Mouse (Mus musculus): Measurements from ENCODE around the gene Faah. TPM values are rescaled to one million over a fixed set of nuclear protein-coding genes. Genes with fewer than 3 reads are reported as not detected.

Gene Faah
- polyA plus RNA-seq, 1 experiment from 2014 or later, result 13.8 TPM

DNA sequence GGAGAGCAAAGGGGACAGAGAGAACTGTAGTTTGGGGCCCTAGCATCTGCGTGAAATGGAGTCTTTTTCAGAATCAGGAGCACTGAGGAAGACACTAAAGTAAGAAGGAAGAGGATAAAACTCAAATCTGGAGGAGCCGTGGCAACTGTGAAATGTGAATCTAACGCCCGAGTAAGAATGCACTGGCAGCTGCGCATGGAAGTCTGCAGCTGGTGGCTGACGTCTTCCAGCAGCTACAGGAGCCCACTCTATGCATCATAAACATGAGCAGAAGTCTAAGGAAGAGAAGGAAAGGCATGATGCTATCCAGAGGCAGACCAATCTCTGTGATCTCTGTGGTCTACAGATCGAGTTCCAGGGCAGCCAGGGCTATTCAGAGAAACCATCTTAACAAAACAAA lies 90.1 kb downstream of the Faah start:
- Histone ChIP-seq H3K27ac (no peak overlapping the region), H3K27me3 (ENCODE audit: insufficient read depth, low read length) (peaks cover 45% of the 10 kb centered on the region), H3K9ac (ENCODE audit: low read depth, low read length) (no peak overlapping the region), H3K4me2 (ENCODE audit: low read length) (no peak overlapping the region), H3K4me1 (replicated peaks; ENCODE audit: insufficient read depth, low read length) (no peaks in the 10 kb centered on the region), H3K36me3 (ENCODE audit: insufficient read depth, low read length) (no peaks in the 10 kb centered on the region), H3K4me3 (replicated peaks; ENCODE audit: low read depth, low read length) (no peak overlapping the region), H3K9me3 (replicated peaks; ENCODE audit: low read length) (no peaks in the 10 kb centered on the region)
- DNase-seq (ENCODE audit: low spot score) (no peak), ATAC-seq (replicated peaks; ENCODE audit: low FRiP score, low read depth) (no peak)
- WGBS, result 52% methylated on average over 7 of the region's 7 CpGs
- no peak for TF ChIP-seq CTCF (IDR thresholded peaks at IDR 0.05; ENCODE audit: low read depth)

GRCm38 (mm10) chr4:115923262-115923880 lies 94.4 kb downstream of the Faah start:
- no peak overlapping the region for H3K4me3 ChIP-seq (replicated peaks; ENCODE audit: low read depth, low read length)
- 59% methylated on average over 16 of the region's 16 CpGs for WGBS
- H3K27me3 ChIP-seq (ENCODE audit: insufficient read depth, low read length), result peaks cover 14% of the 10 kb centered on the region
- H3K36me3 ChIP-seq (ENCODE audit: insufficient read depth, low read length), result no peaks in the 10 kb centered on the region
- H3K4me1 ChIP-seq (replicated peaks; ENCODE audit: insufficient read depth, low read length), result no peaks in the 10 kb centered on the region
- ATAC-seq (replicated peaks; ENCODE audit: low FRiP score, low read depth) (no peak), DNase-seq (ENCODE audit: low spot score) (no peak)
- TF ChIP-seq CTCF (IDR thresholded peaks at IDR 0.05; ENCODE audit: low read depth), result no peak
- H3K27ac ChIP-seq, result no peak overlapping the region
- H3K4me2 ChIP-seq (ENCODE audit: low read length), result no peak overlapping the region
- H3K9me3 ChIP-seq (replicated peaks; ENCODE audit: low read length), result no peaks in the 10 kb centered on the region
- no peak overlapping the region for H3K9ac ChIP-seq (ENCODE audit: low read depth, low read length)

DNA sequence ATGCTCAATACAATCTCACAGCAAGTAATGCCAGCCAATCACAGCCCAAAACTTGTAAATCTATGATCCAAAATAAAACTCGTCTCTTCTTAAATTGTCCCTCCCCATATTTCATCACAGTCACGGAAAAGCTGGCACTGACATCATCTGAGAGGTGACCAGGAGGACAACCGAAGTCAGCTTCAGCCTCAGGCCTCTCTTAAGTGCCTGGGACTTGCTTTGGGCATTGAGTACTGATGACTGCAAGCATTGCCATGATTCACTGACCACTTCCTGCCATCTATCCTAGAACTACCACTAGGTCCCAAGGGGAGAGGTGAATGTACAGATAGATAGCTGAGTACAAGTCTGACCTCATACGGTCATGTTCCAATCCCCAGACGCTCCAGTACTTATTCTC lies 95.0 kb downstream of the Faah start:
- no peak overlapping the region for H3K4me2 ChIP-seq (ENCODE audit: low read length)
- WGBS, result 84% methylated on average over 5 of the region's 5 CpGs
- DNase-seq (ENCODE audit: low spot score), result no peak
- H3K4me3 ChIP-seq (replicated peaks; ENCODE audit: low read depth, low read length), result no peak overlapping the region
- peaks cover 19% of the 10 kb centered on the region for H3K27me3 ChIP-seq (ENCODE audit: insufficient read depth, low read length)
- no peaks in the 10 kb centered on the region for H3K36me3 ChIP-seq (ENCODE audit: insufficient read depth, low read length)
- H3K9ac ChIP-seq (ENCODE audit: low read depth, low read length), result no peak overlapping the region
- H3K4me1 ChIP-seq (replicated peaks; ENCODE audit: insufficient read depth, low read length), result no peaks in the 10 kb centered on the region
- TF ChIP-seq CTCF (IDR thresholded peaks at IDR 0.05; ENCODE audit: low read depth), result no peak
- H3K27ac ChIP-seq, result no peak overlapping the region
- no peaks in the 10 kb centered on the region for H3K9me3 ChIP-seq (replicated peaks; ENCODE audit: low read length)
- no peak for ATAC-seq (replicated peaks; ENCODE audit: low FRiP score, low read depth)

DNA sequence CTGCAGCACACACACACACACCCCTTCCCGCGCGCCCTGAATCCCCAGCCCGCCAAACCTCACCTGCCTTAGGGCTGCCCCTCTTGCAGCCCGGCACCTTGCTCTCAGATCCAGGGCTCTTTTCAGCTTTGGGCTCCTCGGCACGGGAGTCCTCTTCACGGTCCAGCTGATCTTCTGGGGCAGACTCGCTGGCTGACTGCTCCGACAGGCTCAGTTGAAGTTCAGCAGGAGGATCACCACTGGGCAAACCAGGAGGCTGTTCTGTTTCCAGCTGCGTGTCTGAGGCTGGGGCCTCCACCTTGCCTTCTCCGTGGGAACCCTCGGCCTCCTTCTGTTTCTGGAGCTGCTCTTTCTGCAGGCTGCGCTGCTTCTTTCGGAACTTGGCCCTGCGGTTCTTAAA lies 97.8 kb downstream of the Faah start:
- H3K27me3 ChIP-seq (ENCODE audit: insufficient read depth, low read length), result peaks cover 30% of the 10 kb centered on the region
- H3K4me3 ChIP-seq (replicated peaks; ENCODE audit: low read depth, low read length), result no peak overlapping the region
- no peaks in the 10 kb centered on the region for H3K9me3 ChIP-seq (replicated peaks; ENCODE audit: low read length)
- no peak overlapping the region for H3K4me2 ChIP-seq (ENCODE audit: low read length)
- no peaks in the 10 kb centered on the region for H3K4me1 ChIP-seq (replicated peaks; ENCODE audit: insufficient read depth, low read length)
- H3K9ac ChIP-seq (ENCODE audit: low read depth, low read length), result no peak overlapping the region
- ATAC-seq (replicated peaks; ENCODE audit: low FRiP score, low read depth) (no peak), DNase-seq (ENCODE audit: low spot score) (no peak)
- WGBS, result 59% methylated on average over 16 of the region's 16 CpGs
- no peaks in the 10 kb centered on the region for H3K36me3 ChIP-seq (ENCODE audit: insufficient read depth, low read length)
- no peak overlapping the region for H3K27ac ChIP-seq
- no peak for TF ChIP-seq CTCF (IDR thresholded peaks at IDR 0.05; ENCODE audit: low read depth)

Other genes with a start within 250 kb of the Faah start
- gene Tex38, start 236.9 kb downstream of the Faah start, polyA plus RNA-seq (2015; fragmentation: Nextera tagmentation; extraction: Ambion mirVana), result 0.59 and 0.64 TPM in 2 replicates
- 61.6 and 62.1 TPM in 2 replicates for gene Atpaf1, start 233.1 kb downstream of the Faah start, polyA plus RNA-seq (2015; fragmentation: Nextera tagmentation; extraction: Ambion mirVana)
- gene Mob3c, start 189.8 kb downstream of the Faah start, polyA plus RNA-seq (2015; fragmentation: Nextera tagmentation; extraction: Ambion mirVana), result 7.4 and 8.9 TPM in 2 replicates
- gene Mknk1, start 178.7 kb downstream of the Faah start, polyA plus RNA-seq (2015; fragmentation: Nextera tagmentation; extraction: Ambion mirVana), result 20.4 and 21.6 TPM in 2 replicates
- gene Kncn, start 133.5 kb downstream of the Faah start, polyA plus RNA-seq (2015; fragmentation: Nextera tagmentation; extraction: Ambion mirVana), result 0.05 and 0.09 TPM in 2 replicates
- not detected in 2 replicates for gene 6430628N08Rik, start 127.3 kb downstream of the Faah start, polyA plus RNA-seq (2015; fragmentation: Nextera tagmentation; extraction: Ambion mirVana)
- gene Dmbx1, start 78.0 kb downstream of the Faah start, polyA plus RNA-seq (2015; fragmentation: Nextera tagmentation; extraction: Ambion mirVana), result not detected in 2 replicates
- gene Nsun4, start 36.0 kb upstream of the Faah start, polyA plus RNA-seq (2015; fragmentation: Nextera tagmentation; extraction: Ambion mirVana), result 18.7 and 22.2 TPM in 2 replicates
- gene Uqcrh, start 57.1 kb upstream of the Faah start, polyA plus RNA-seq (2015; fragmentation: Nextera tagmentation; extraction: Ambion mirVana), result 825 and 954 TPM in 2 replicates
- 62.6 and 65.1 TPM in 2 replicates for gene Lrrc41, start 57.3 kb upstream of the Faah start, polyA plus RNA-seq (2015; fragmentation: Nextera tagmentation; extraction: Ambion mirVana)
- gene Rad54l, start 105.8 kb upstream of the Faah start, polyA plus RNA-seq (2015; fragmentation: Nextera tagmentation; extraction: Ambion mirVana), result 10.4 and 13.5 TPM in 2 replicates
- 52.2 and 55.9 TPM in 2 replicates for gene Pomgnt1, start 105.9 kb upstream of the Faah start, polyA plus RNA-seq (2015; fragmentation: Nextera tagmentation; extraction: Ambion mirVana)
- gene Lurap1, start 133.4 kb upstream of the Faah start, polyA plus RNA-seq (2015; fragmentation: Nextera tagmentation; extraction: Ambion mirVana), result 4.5 and 4.9 TPM in 2 replicates
- gene Tspan1, start 149.7 kb upstream of the Faah start, polyA plus RNA-seq (2015; fragmentation: Nextera tagmentation; extraction: Ambion mirVana), result 16.5 and 20.0 TPM in 2 replicates
- gene 1700042G07Rik, start 155.4 kb upstream of the Faah start, polyA plus RNA-seq (2015; fragmentation: Nextera tagmentation; extraction: Ambion mirVana), result not detected in 2 replicates
- not detected in 2 replicates for gene Gm49337, start 155.5 kb upstream of the Faah start, polyA plus RNA-seq (2015; fragmentation: Nextera tagmentation; extraction: Ambion mirVana)
- 13.9 and 18.6 TPM in 2 replicates for gene Pik3r3, start 203.7 kb upstream of the Faah start, polyA plus RNA-seq (2015; fragmentation: Nextera tagmentation; extraction: Ambion mirVana)

All from kidney, postnatal 0 days (tissue).